Mouse (Mus musculus) hindbrain, embryonic 12.5 days (tissue): ENCODE results near the gene Lrrc39. TPM values are rescaled to one million over a fixed set of nuclear protein-coding genes. Genes with fewer than 3 reads are reported as not detected.
"Not testable (repeated sequence)": the region's sequence is repeated elsewhere in the genome, so short reads cannot be mapped to it uniquely, and the experiment has no call there.

ENCODE experiments used
- ATAC-seq: fragments of 200-750 bp; cut with Nextera tagmentation; 2 replicates; pipeline ENCODE4 v1.8.0; 2017; ENCODE audit warnings: moderate TSS enrichment; ENCODE audit not compliant: low FRiP score
- H3K27ac ChIP-seq: fragments of 300-500 bp; sonication (generic); 2 replicates; pipeline ENCODE4 v1.5.1; 2016; ENCODE audit warnings: mild to moderate bottlenecking
- H3K27me3 ChIP-seq: fragments of 300-500 bp; sonication (generic); 2 replicates; pipeline ENCODE4 v1.6.1; 2016; ENCODE audit warnings: mild to moderate bottlenecking
- H3K36me3 ChIP-seq: fragments of 300-500 bp; sonication (generic); 2 replicates; pipeline ENCODE4 v1.6.1; 2016; ENCODE audit warnings: mild to moderate bottlenecking
- H3K4me1 ChIP-seq: fragments of 300-500 bp; sonication (generic); 2 replicates; pipeline ENCODE4 v1.6.1; 2016
- H3K4me2 ChIP-seq: fragments of 300-500 bp; sonication (generic); replicated peaks from 2 replicates; pipeline ENCODE4 v1.6.1; 2016; ENCODE audit warnings: mild to moderate bottlenecking
- H3K4me3 ChIP-seq: fragments of 300-500 bp; sonication (generic); 2 replicates; pipeline ENCODE4 v1.5.1; 2016; ENCODE audit warnings: mild to moderate bottlenecking
- H3K9ac ChIP-seq: fragments of 300-500 bp; sonication (generic); 2 replicates; pipeline ENCODE4 v1.6.1; 2016; ENCODE audit warnings: mild to moderate bottlenecking, moderate library complexity
- H3K9me3 ChIP-seq: fragments of 300-500 bp; sonication (generic); replicated peaks from 2 replicates; pipeline ENCODE4 v1.6.1; 2016; ENCODE audit warnings: mild to moderate bottlenecking
- WGBS: fragments of 180-500 bp; shearing (Covaris S2); methylation state at CpG from one replicate; pipeline ENCODE4 v1.1.7; 2016; 5-methylcytosine and 5-hydroxymethylcytosine counted together
- polyA plus RNA-seq: library from polyadenylated mRNA; unstranded; fragments of >200 nt; fragmentation: Nextera tagmentation; extraction: Ambion mirVana; gene quantifications from 2 replicates; pipeline ENCODE4 v1.2.1, GENCODE M21; 2016

Gene Lrrc39
- polyA plus RNA-seq, result 0.50 and 0.93 TPM in 2 replicates

GRCm38 (mm10) chr3:116562408-116563094 lies at the start of gene Lrrc39:
TSS of gene Lrrc39 (plus strand) at chr3:116562973.
- Histone ChIP-seq H3K36me3 (no peaks in the 10 kb centered on the region), H3K4me1 (no peaks in the 10 kb centered on the region), H3K27ac (no peak within 1 kb of the TSS), H3K27me3 (no peaks in the 10 kb centered on the region), H3K9ac (no peak within 1 kb of the TSS), H3K9me3 (no peaks in the 10 kb centered on the region), H3K4me2 (no peak within 1 kb of the TSS), H3K4me3 (no peak within 1 kb of the TSS)
- WGBS, result 80% methylated on average over 7 of the region's 7 CpGs
- ATAC-seq, result no peak

DNA sequence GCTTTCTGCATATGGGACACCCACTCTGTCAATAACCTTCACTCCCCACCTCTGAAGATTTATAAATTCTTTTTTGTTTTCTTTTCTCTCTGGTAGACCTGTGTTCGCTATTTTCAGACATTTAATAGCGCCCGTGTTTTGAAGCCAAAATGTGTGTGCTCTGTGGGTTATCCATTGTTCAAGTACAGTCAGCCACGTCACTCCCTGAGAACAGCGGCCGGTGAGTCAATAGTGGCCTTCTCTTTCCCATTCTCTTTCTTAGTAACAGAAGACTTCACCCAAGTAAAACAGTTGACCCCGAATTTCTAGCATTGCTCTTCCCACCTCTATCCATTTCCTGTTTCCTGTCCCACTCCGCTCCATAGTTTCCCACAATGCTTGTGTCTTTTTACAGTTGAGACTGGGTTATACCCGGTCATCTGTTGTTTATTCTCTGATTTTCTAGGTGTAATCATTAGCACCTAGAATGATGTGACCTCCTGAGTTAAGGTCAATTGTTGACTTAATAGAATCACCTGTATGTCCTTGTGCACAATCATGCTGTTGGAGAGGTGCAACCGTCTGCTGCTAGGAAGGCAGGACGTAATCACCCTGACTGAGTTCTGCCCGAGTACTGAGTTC lies 42.5 kb upstream of the Lrrc39 start:
- no peak overlapping the region for H3K9ac ChIP-seq
- WGBS, result 81% methylated on average over 12 of the region's 12 CpGs
- H3K27ac ChIP-seq, result no peak overlapping the region
- no peaks in the 10 kb centered on the region for H3K4me1 ChIP-seq
- no peak overlapping the region for H3K4me3 ChIP-seq
- no peak for ATAC-seq
- H3K4me2 ChIP-seq, result no peak overlapping the region
- no peaks in the 10 kb centered on the region for H3K27me3 ChIP-seq
- H3K9me3 ChIP-seq, result no peaks in the 10 kb centered on the region
- 0 out of 2 replicates have a peak, but pooled peaks cover 6% of the 10 kb centered on the region for H3K36me3 ChIP-seq

DNA sequence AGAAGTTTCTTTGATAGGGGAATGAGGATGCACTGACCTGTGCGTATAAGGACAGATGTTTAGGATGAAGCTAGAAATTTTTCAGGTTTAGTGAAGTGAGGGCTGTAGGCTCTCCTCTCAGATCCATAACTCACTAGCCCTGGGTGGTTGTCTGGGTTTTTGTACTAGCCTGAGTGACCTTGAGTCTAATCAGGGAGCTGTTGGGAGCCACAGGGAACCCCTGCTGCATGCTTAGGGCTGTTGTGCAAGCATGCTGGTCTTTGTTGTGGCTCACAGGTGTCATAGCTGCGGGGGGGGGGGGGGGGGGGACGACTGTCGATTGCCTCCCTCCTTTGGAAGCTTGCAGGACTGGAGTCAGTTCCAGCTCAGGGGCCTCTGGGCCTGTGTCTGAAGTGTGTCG lies 33.0 kb upstream of the Lrrc39 start:
- Histone ChIP-seq H3K27me3 (no peaks in the 10 kb centered on the region), H3K27ac (no peak overlapping the region)
- WGBS, result 77% methylated on average over 2 of the region's 5 CpGs

GRCm38 (mm10) chr3:116530826-116531225 lies 31.9 kb upstream of the Lrrc39 start:
- Histone ChIP-seq H3K27me3 (no peaks in the 10 kb centered on the region), H3K9me3 (no peaks in the 10 kb centered on the region), H3K27ac (no peak overlapping the region), H3K9ac (no peak overlapping the region), H3K4me3 (no peak overlapping the region), H3K36me3 (peaks cover 26% of the 10 kb centered on the region), H3K4me1 (no peaks in the 10 kb centered on the region), H3K4me2 (no peak overlapping the region)
- 91% methylated on average over 4 of the region's 4 CpGs for WGBS
- ATAC-seq, result no peak

More for the DNA sequence above, 33.0 kb upstream of the Lrrc39 start:
- H3K4me2 ChIP-seq, result no peak overlapping the region
- no peaks in the 10 kb centered on the region for H3K9me3 ChIP-seq
- no peak overlapping the region for H3K4me3 ChIP-seq
- no peaks in the 10 kb centered on the region for H3K4me1 ChIP-seq
- ATAC-seq, result no peak
- no peak overlapping the region for H3K9ac ChIP-seq
- peaks cover 15% of the 10 kb centered on the region for H3K36me3 ChIP-seq

DNA sequence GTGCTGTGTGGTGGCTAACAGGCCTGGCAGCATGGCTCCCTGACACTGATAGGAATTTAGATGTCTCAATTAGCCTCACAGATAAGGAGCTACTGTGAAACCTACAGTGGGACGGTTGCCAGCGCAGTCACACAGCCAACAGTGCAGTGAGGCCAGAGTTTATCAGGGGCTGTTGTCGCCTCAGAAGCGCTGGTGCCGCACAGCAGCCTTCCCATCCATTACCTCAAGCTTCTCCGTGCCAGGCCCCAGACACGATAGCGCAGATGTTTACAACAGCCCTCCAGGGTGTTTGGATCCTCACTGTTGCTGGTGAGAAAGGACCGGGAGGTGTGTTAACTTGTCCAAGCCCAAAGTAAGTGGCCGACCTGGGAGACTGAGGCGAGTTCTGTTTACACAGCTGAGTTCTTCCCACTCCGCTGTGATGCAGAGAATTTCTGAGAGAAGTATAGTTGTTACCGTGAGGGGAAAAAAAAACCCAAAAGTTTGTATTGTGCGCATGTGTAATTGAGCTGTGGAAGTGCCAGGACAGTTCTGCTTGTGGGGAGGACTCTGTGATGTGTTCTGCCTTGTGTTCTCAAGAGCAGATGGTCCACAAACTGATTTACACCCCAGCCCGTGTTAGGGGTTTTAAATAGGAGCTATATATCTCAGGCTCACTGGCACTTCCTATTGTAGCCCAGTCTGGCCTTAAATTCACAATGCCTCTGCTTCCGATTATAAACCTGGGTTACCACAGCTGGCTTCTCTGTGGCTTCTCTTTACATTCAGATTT lies 26.2 kb upstream of the Lrrc39 start:
- H3K4me2 ChIP-seq, result no peak overlapping the region
- no peaks in the 10 kb centered on the region for H3K4me1 ChIP-seq
- H3K9me3 ChIP-seq, result no peaks in the 10 kb centered on the region
- no peaks in the 10 kb centered on the region for H3K27me3 ChIP-seq
- no peak overlapping the region for H3K9ac ChIP-seq
- 60% methylated on average over 16 of the region's 16 CpGs for WGBS
- peaks cover 56% of the 10 kb centered on the region for H3K36me3 ChIP-seq
- ATAC-seq, result no peak; the same call in 1 of the 2 replicates
- H3K4me3 ChIP-seq, result no peak overlapping the region
- H3K27ac ChIP-seq, result 0 out of 2 replicates have a peak overlapping the region, but pooled peaks have one; percentile 5

- Histone ChIP-seq H3K27me3 (no peaks in the 10 kb centered on the region), H3K9me3 (no peaks in the 10 kb centered on the region), H3K4me3 (no peak overlapping the region), H3K9ac (no peak overlapping the region), H3K4me2 (no peak overlapping the region), H3K36me3 (peaks cover 56% of the 10 kb centered on the region), H3K4me1 (no peaks in the 10 kb centered on the region), H3K27ac (0 out of 2 replicates have a peak overlapping the region, but pooled peaks have one; percentile 3)
- ATAC-seq, result no peak; the same call in 1 of the 2 replicates
- 36% methylated on average over 6 of the region's 6 CpGs for WGBS
Observed at GRCm38 (mm10) chr3:116537200-116537573, 25.6 kb upstream of the Lrrc39 start.

- no peaks in the 10 kb centered on the region for H3K9me3 ChIP-seq
- H3K36me3 ChIP-seq, result peaks cover 56% of the 10 kb centered on the region
- H3K27ac ChIP-seq, result no peak overlapping the region
- no peaks in the 10 kb centered on the region for H3K4me1 ChIP-seq
- H3K4me2 ChIP-seq, result no peak overlapping the region
- H3K9ac ChIP-seq, result no peak overlapping the region
- no peaks in the 10 kb centered on the region for H3K27me3 ChIP-seq
- H3K4me3 ChIP-seq, result no peak overlapping the region
- no peak for ATAC-seq
- 98% methylated on average over 2 of the region's 2 CpGs for WGBS
Observed at GRCm38 (mm10) chr3:116542070-116542469, 20.7 kb upstream of the Lrrc39 start.

DNA sequence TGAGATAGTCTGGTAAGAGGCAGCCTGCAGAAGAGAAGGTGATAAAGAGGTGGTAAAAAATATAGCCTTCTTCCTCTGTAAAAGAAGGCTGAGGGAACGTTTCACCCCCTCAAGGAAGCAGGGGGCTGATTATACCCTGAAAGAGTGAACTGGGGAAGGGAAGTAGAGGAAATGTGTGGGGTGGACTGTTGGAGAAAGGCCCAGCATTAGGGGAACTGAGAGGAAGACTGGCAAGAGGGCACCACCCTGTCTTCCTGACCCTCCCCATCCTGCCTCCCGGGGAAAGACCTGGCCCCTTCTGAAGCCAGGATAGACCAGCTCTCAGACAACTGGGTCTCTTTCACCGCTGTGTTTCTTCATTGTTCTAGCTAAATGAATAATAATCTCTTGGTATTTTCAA lies 20.2 kb upstream of the Lrrc39 start:
- Histone ChIP-seq H3K4me3 (no peak overlapping the region), H3K4me2 (no peak overlapping the region), H3K36me3 (peaks cover 58% of the 10 kb centered on the region), H3K9me3 (no peaks in the 10 kb centered on the region), H3K4me1 (no peaks in the 10 kb centered on the region), H3K27ac (no peak overlapping the region), H3K27me3 (no peaks in the 10 kb centered on the region), H3K9ac (no peak overlapping the region)
- no peak for ATAC-seq
- 90% methylated on average over 3 of the region's 3 CpGs for WGBS

DNA sequence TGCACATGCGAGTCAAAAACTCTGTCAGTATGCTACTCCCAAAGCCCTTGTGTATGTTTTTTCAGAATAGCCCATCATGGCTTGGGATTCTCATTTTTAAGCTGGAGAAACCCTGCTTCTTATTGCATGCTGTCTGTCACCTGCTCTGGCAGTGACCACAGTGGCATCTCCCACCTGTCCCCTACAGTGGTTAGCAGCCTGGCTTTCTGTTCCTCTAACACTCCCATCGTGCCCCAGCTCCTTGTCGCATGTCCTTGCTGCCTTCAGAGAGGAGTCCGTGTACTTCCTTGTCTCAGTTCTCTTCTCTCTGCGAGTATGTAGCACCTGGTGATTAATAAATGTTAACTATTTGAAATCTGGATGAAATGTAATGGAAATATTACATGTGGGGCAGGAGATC lies 15.3 kb upstream of the Lrrc39 start:
- Histone ChIP-seq H3K9me3 (no peaks in the 10 kb centered on the region), H3K9ac (no peak overlapping the region), H3K4me1 (no peaks in the 10 kb centered on the region), H3K4me3 (no peak overlapping the region), H3K27me3 (no peaks in the 10 kb centered on the region), H3K27ac (no peak overlapping the region), H3K4me2 (no peak overlapping the region), H3K36me3 (peaks cover 47% of the 10 kb centered on the region)
- WGBS, result 94% methylated on average over 5 of the region's 5 CpGs
- no peak for ATAC-seq

DNA sequence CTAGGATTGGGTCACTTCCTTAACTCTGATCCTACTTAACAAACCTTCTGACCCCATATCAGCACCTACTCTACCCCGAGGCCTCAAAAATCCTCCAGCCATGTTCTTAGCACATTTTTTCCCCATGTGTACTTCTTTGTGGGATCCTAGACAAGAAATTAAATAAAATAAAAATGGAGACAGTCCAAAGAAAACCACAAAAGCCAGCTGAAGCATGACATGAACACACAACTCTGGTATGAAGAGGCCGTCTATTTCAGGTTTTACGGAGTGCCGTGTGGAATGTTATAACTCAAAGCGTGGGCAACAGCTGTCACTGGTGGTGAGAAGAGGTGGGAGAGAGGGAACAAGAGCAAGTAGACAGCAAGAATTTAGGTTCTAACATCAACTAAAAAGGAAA lies 11.4 kb upstream of the Lrrc39 start:
- ATAC-seq, result no peak

GRCm38 (mm10) chr3:116561315-116561714 lies 1.5 kb upstream of the Lrrc39 start:
- WGBS, result 95% methylated on average over 14 of the region's 14 CpGs
- H3K4me3 ChIP-seq, H3K4me1 ChIP-seq, ATAC-seq, H3K36me3 ChIP-seq, H3K4me2 ChIP-seq, H3K27ac ChIP-seq, H3K27me3 ChIP-seq, H3K9me3 ChIP-seq, H3K9ac ChIP-seq: not testable (repeated sequence)

More for the DNA sequence above, 11.4 kb upstream of the Lrrc39 start:
- no peak overlapping the region for H3K9ac ChIP-seq
- H3K9me3 ChIP-seq, result no peaks in the 10 kb centered on the region
- H3K27ac ChIP-seq, result no peak overlapping the region
- H3K27me3 ChIP-seq, result no peaks in the 10 kb centered on the region
- 97% methylated on average over 5 of the region's 5 CpGs for WGBS
- H3K4me3 ChIP-seq, result no peak overlapping the region
- H3K4me1 ChIP-seq, result no peaks in the 10 kb centered on the region
- H3K4me2 ChIP-seq, result no peak overlapping the region
- H3K36me3 ChIP-seq, result peaks cover 26% of the 10 kb centered on the region

- Histone ChIP-seq H3K9me3 (no peaks in the 10 kb centered on the region), H3K4me3 (no peak overlapping the region), H3K27ac (no peak overlapping the region), H3K36me3 (no peaks in the 10 kb centered on the region), H3K4me2 (no peak overlapping the region), H3K9ac (no peak overlapping the region), H3K4me1 (no peaks in the 10 kb centered on the region), H3K27me3 (no peaks in the 10 kb centered on the region)
- 83% methylated on average over 7 of the region's 7 CpGs for WGBS
- no peak for ATAC-seq
Observed at GRCm38 (mm10) chr3:116563095-116563492, 321 bp downstream of the Lrrc39 start.
